Mouse (Mus musculus) liver, postnatal 0 days (tissue): ENCODE results near the gene Ppp1r27. TPM values are rescaled to one million over a fixed set of nuclear protein-coding genes. Genes with fewer than 3 reads are reported as not detected.

Experiments
- ATAC-seq: fragments of 200-750 bp; cut with Nextera tagmentation; 2 replicates; pipeline ENCODE4 v1.8.0; 2017; ENCODE audit warnings: mild to moderate bottlenecking, moderate library complexity
- DNase-seq: peaks from one replicate; pipeline ENCODE4 v3.0.0-alpha.2; 2016
- H3K27ac ChIP-seq: fragments of 300-500 bp; sonication (generic); 2 replicates; pipeline ENCODE4 v1.5.1; 2014; ENCODE audit warnings: antibody characterized with exemption, moderate library complexity, mild to moderate bottlenecking, low read depth
- H3K27me3 ChIP-seq: fragments of 300-500 bp; sonication (generic); 2 replicates; pipeline ENCODE4 v1.6.1; 2014; ENCODE audit warnings: low read length, control low read depth, mixed read lengths; ENCODE audit not compliant: insufficient read depth
- H3K36me3 ChIP-seq: fragments of 300-500 bp; sonication (generic); replicated peaks from 2 replicates; pipeline ENCODE4 v1.6.1; 2014; ENCODE audit warnings: mild to moderate bottlenecking, control low read depth, low read length, moderate library complexity, mixed read lengths; ENCODE audit not compliant: insufficient read depth
- H3K4me1 ChIP-seq: fragments of 300-500 bp; sonication (generic); 2 replicates; pipeline ENCODE4 v1.6.1; 2014; ENCODE audit warnings: antibody characterized with exemption, mild to moderate bottlenecking, control low read depth; ENCODE audit not compliant: insufficient read depth
- H3K4me2 ChIP-seq: fragments of 300-500 bp; sonication (generic); 2 replicates; pipeline ENCODE4 v1.6.1; 2014; ENCODE audit warnings: low read depth, mild to moderate bottlenecking, low read length, moderate library complexity, mixed read lengths
- H3K4me3 ChIP-seq: fragments of 300-500 bp; sonication (generic); 2 replicates; pipeline ENCODE4 v1.5.1; 2014; ENCODE audit warnings: low read depth, low read length
- H3K9ac ChIP-seq: fragments of 300-500 bp; sonication (generic); replicated peaks from 2 replicates; pipeline ENCODE4 v1.6.1; 2014; ENCODE audit warnings: mild to moderate bottlenecking, moderate library complexity
- H3K9me3 ChIP-seq: fragments of 300-500 bp; sonication (generic); 2 replicates; pipeline ENCODE4 v1.6.1; 2016; ENCODE audit warnings: mild to moderate bottlenecking, control low read depth, low read length, mixed read lengths
- CTCF ChIP-seq: sonication (generic); IDR thresholded peaks from 2 replicates; pipeline ENCODE4 v1.5.1; 2016; ENCODE audit warnings: antibody characterized with exemption, low read depth
- EP300 ChIP-seq: IDR thresholded peaks from 2 replicates; pipeline ENCODE4 v1.6.1; 2016; ENCODE audit warnings: antibody characterized with exemption, low read depth, mild to moderate bottlenecking
- WGBS: fragments of 180-500 bp; shearing (Covaris S2); extraction: QIAGEN DNeasy Blood & Tissue Kit; methylation state at CpG from one replicate; pipeline ENCODE4 v1.1.7; 2014; ENCODE audit not compliant: insufficient replicate concordance; 5-methylcytosine and 5-hydroxymethylcytosine counted together
- polyA plus RNA-seq: library from polyadenylated mRNA; unstranded; fragments of >200 nt; fragmentation: Nextera tagmentation; extraction: Ambion mirVana; gene quantifications from 2 replicates; pipeline ENCODE4 v1.2.1, GENCODE M21; 2015

The Ppp1r27 gene
- polyA plus RNA-seq, 1 experiment from 2014 or later, result 0.19 TPM

- Histone ChIP-seq H3K9ac (peak overlapping the region; percentile 90), H3K27ac (peak overlapping the region; percentile 94), H3K9me3 (no peaks in the 10 kb centered on the region), H3K4me3 (peak overlapping the region; percentile 76), H3K4me1 (peaks cover 39% of the 10 kb centered on the region), H3K27me3 (no peaks in the 10 kb centered on the region), H3K4me2 (peak overlapping the region; percentile 90), H3K36me3 (peaks cover 24% of the 10 kb centered on the region)
- ATAC-seq, result no peak
- TF ChIP-seq CTCF (no peak; the same call in 1 of the 2 replicates), EP300 (no peak)
- DNase-seq, result peak; percentile 67
- 39% methylated on average over 7 of the region's 7 CpGs for WGBS
Measured at GRCm38 (mm10) chr11:120580190-120580589, 29.3 kb upstream of the Ppp1r27 start.

GRCm38 (mm10) chr11:120579316-120580107 is 28.6 kb upstream of the Ppp1r27 start:
- ATAC-seq (no peak), DNase-seq (peak; percentile 83)
- no peaks in the 10 kb centered on the region for H3K9me3 ChIP-seq
- peaks cover 43% of the 10 kb centered on the region for H3K4me1 ChIP-seq
- peaks cover 24% of the 10 kb centered on the region for H3K36me3 ChIP-seq
- peak overlapping the region; percentile 94 for H3K27ac ChIP-seq
- H3K4me2 ChIP-seq, result peak overlapping the region; percentile 90
- TF ChIP-seq EP300, result no peak
- TF ChIP-seq CTCF, result peak; percentile 94
- peak overlapping the region; percentile 76 for H3K4me3 ChIP-seq
- 50% methylated on average over 15 of the region's 15 CpGs for WGBS
- no peaks in the 10 kb centered on the region for H3K27me3 ChIP-seq
- peak overlapping the region; percentile 90; the same call in 1 of the 2 replicates for H3K9ac ChIP-seq

GRCm38 (mm10) chr11:120578694-120579243 is 27.8 kb upstream of the Ppp1r27 start:
- H3K27ac ChIP-seq, result peak overlapping the region; percentile 97

GRCm38 (mm10) chr11:120578024-120578693 is 27.2 kb upstream of the Ppp1r27 start:
- peaks cover 48% of the 10 kb centered on the region for H3K4me1 ChIP-seq

More at GRCm38 (mm10) chr11:120578694-120579243, 27.8 kb upstream of the Ppp1r27 start:
- DNase-seq (no peak), ATAC-seq (no peak)
- Histone ChIP-seq H3K9me3 (no peaks in the 10 kb centered on the region), H3K36me3 (peaks cover 24% of the 10 kb centered on the region), H3K4me3 (no peak overlapping the region), H3K4me2 (peak overlapping the region; percentile 66; the same call in 1 of the 2 replicates), H3K9ac (peak overlapping the region; percentile 59; the same call in 1 of the 2 replicates), H3K4me1 (peaks cover 48% of the 10 kb centered on the region), H3K27me3 (no peaks in the 10 kb centered on the region)
- WGBS, result 81% methylated on average over 11 of the region's 11 CpGs
- TF ChIP-seq EP300, result no peak
- TF ChIP-seq CTCF, result no peak

GRCm38 (mm10) chr11:120577211-120578023 is 26.5 kb upstream of the Ppp1r27 start:
- peak overlapping the region; percentile 66 for H3K4me2 ChIP-seq
- no peaks in the 10 kb centered on the region for H3K9me3 ChIP-seq
- WGBS, result 74% methylated on average over 7 of the region's 7 CpGs
- TF ChIP-seq CTCF (peak; percentile 60), EP300 (no peak)
- peaks cover 47% of the 10 kb centered on the region for H3K4me1 ChIP-seq
- ATAC-seq (no peak), DNase-seq (no peak)
- peak overlapping the region; percentile 31 for H3K4me3 ChIP-seq
- H3K27ac ChIP-seq, result peak overlapping the region; percentile 97
- H3K9ac ChIP-seq, result peak overlapping the region; percentile 59
- peaks cover 24% of the 10 kb centered on the region for H3K36me3 ChIP-seq
- no peaks in the 10 kb centered on the region for H3K27me3 ChIP-seq

More at GRCm38 (mm10) chr11:120578024-120578693, 27.2 kb upstream of the Ppp1r27 start:
- Histone ChIP-seq H3K4me2 (peak overlapping the region; percentile 66), H3K27me3 (no peaks in the 10 kb centered on the region), H3K4me3 (peak overlapping the region; percentile 6; the same call in 1 of the 2 replicates), H3K36me3 (peaks cover 24% of the 10 kb centered on the region), H3K9me3 (no peaks in the 10 kb centered on the region), H3K9ac (peak overlapping the region; percentile 59), H3K27ac (peak overlapping the region; percentile 97)
- no peak for TF ChIP-seq CTCF
- no peak for ATAC-seq
- no peak for DNase-seq
- 75% methylated on average over 10 of the region's 10 CpGs for WGBS
